Comparison of ENCODE assay signal across 14 mouse cellular contexts in genomic region chr2:167309286-167309685, GRCm38 (mm10). TPM values are rescaled to one million over a fixed set of nuclear protein-coding genes. Genes with fewer than 3 reads are reported as not detected.
DNase-seq lines count a peak whose midpoint lies in the region; ATAC-seq and TF ChIP-seq lines count a peak whose summit lies in the region.
"Had no signal": no experiment of that assay in that cellular context is flagged by ENCODE, and none has a peak within 500 bp of the region (broad histone marks: within the 10 kb centered on the region; RNA-seq: fewer than 3 reads in every experiment).

No protein-coding gene starts in this region.

- H3K9ac ChIP-seq in intestine, postnatal 0 days (ENCODE audit: low read depth, low read length): no peak overlapping the region
- H3K9ac ChIP-seq: heart, embryonic 13.5 days; hindbrain, embryonic 12.5 days; liver, embryonic 12.5 days had no signal

- no peak overlapping the region for H3K27ac ChIP-seq in thymus, adult 2 months (ENCODE audit: control insufficient read depth, insufficient read depth, low read length)
- no peak overlapping the region for H3K27ac ChIP-seq in intestine, postnatal 0 days (ENCODE audit: low read depth, low read length)
- H3K27ac ChIP-seq: embryonic facial prominence, embryonic 10.5 days; heart, embryonic 13.5 days; hindbrain, embryonic 12.5 days; liver, embryonic 12.5 days had no signal

- no peaks in the 10 kb centered on the region for H3K27me3 ChIP-seq in thymus, adult 2 months (ENCODE audit: control insufficient read depth, insufficient read depth, low read length)
- H3K27me3 ChIP-seq in intestine, postnatal 0 days (replicated peaks; ENCODE audit: control insufficient read depth, insufficient read depth, low read length): no peaks in the 10 kb centered on the region
- H3K27me3 ChIP-seq: heart, embryonic 13.5 days; hindbrain, embryonic 12.5 days; liver, embryonic 12.5 days had no signal

- WGBS in thymus, adult 2 months: 95% methylated on average over 12 of the region's 12 CpGs
- WGBS in intestine, postnatal 0 days: 91% methylated on average over 12 of the region's 12 CpGs

- H3K4me1 ChIP-seq in thymus, adult 2 months (replicated peaks; ENCODE audit: control insufficient read depth, insufficient read depth, low read length): peaks cover 15% of the 10 kb centered on the region
- peaks cover 13% of the 10 kb centered on the region; the same call in 1 of the 2 replicates for H3K4me1 ChIP-seq in intestine, postnatal 0 days (replicated peaks; ENCODE audit: control insufficient read depth, insufficient read depth, low read length)

- TF ChIP-seq POLR2A in thymus, adult 2 months (IDR thresholded peaks at IDR 0.05; ENCODE audit: control insufficient read depth, extremely low read depth, insufficient read depth, low read length, poor library complexity): no peak

- no peak overlapping the region for H3K4me2 ChIP-seq in intestine, postnatal 0 days (replicated peaks; ENCODE audit: low read depth)
- H3K4me2 ChIP-seq: heart, embryonic 13.5 days; hindbrain, embryonic 12.5 days; liver, embryonic 12.5 days had no signal

- no peak for ATAC-seq in cerebellum, adult (ENCODE audit: insufficient number of reproducible peaks, low FRiP score, low TSS enrichment)
- no peak for ATAC-seq in intestine, postnatal 0 days
- ATAC-seq: liver, embryonic 12.5 days had no signal

- no peak overlapping the region for H3K4me3 ChIP-seq in thymus, adult 2 months (ENCODE audit: control insufficient read depth, insufficient read depth, low read length)
- H3K4me3 ChIP-seq in intestine, postnatal 0 days (ENCODE audit: low read depth, low read length): no peak overlapping the region
- H3K4me3 ChIP-seq: embryonic facial prominence, embryonic 10.5 days; heart, embryonic 13.5 days; hindbrain, embryonic 12.5 days; liver, embryonic 12.5 days had no signal

- no peaks in the 10 kb centered on the region for H3K9me3 ChIP-seq in intestine, postnatal 0 days (ENCODE audit: control insufficient read depth)
- H3K9me3 ChIP-seq: embryonic facial prominence, embryonic 10.5 days; heart, embryonic 13.5 days; hindbrain, embryonic 12.5 days; liver, embryonic 12.5 days had no signal

- DNase-seq in cerebellum, adult 11 months: peak; percentile 15
- peak; percentile 6 for DNase-seq in layer of hippocampus, adult 11-12 months (ENCODE audit: low spot score)
- DNase-seq in layer of hippocampus, postnatal 25 days (ENCODE audit: extremely low spot score in 1 of 2, low spot score in 1 of 2): no peak
- DNase-seq in thymus, postnatal 4 days: peak; percentile 4
- no peak for DNase-seq in thymus, adult 2 months
- DNase-seq in neural tube, embryonic 10.5 days (ENCODE audit: extremely low spot score, low spot score): no peak
- DNase-seq: right cerebral cortex, postnatal 4 days; thymus, postnatal 36 days had no signal

- no peak for TF ChIP-seq CTCF in thymus, adult 2 months (IDR thresholded peaks at IDR 0.05; ENCODE audit: borderline replicate concordance, control insufficient read depth, extremely low read depth, insufficient read depth, low read length, poor library complexity)
- no peak for TF ChIP-seq CTCF in intestine, postnatal 0 days (IDR thresholded peaks at IDR 0.05; ENCODE audit: low read depth)

- no peaks in the 10 kb centered on the region for H3K36me3 ChIP-seq in thymus, adult 2 months (ENCODE audit: control insufficient read depth, insufficient read depth, low read length)
- H3K36me3 ChIP-seq in intestine, postnatal 0 days (ENCODE audit: control insufficient read depth, insufficient read depth): peaks cover 67% of the 10 kb centered on the region

RNA-seq across cellular contexts. Expression of gene B4galt5, which starts 39.7 kb away (rescaled TPM):
- total RNA-seq in layer of hippocampus, postnatal 25 days (2021): 10 to 100 TPM; 45.5 to 53.0 TPM
- 10.9 and 14.2 TPM in 2 replicates for polyA plus RNA-seq in thymus, adult 2 months (2012; rRNA removed)
- polyA plus RNA-seq in intestine, postnatal 0 days (2015; fragmentation: Nextera tagmentation; extraction: Ambion mirVana): 22.4 and 26.6 TPM in 2 replicates

Comparison
In these comparisons a context has a peak if more than half of its experiments do, and no peak if none do; other contexts are left out.
1. DNase-seq: peak in cerebellum, adult 11 months (single experiment), layer of hippocampus, adult 11-12 months (single experiment) and thymus, postnatal 4 days (single experiment); none in layer of hippocampus, postnatal 25 days (0 of 2), thymus, adult 2 months (single experiment) and neural tube, embryonic 10.5 days (single experiment).